Mouse (Mus musculus) CH12.LX (cell line): ENCODE measurements at regions not wholly inside any gene's neighbourhood (a gene's known extent, or its start where the extent isn't known, plus 50 kb on each side); places are given as distances from the start of the nearest gene placed in this dataset.

Experiments used
- DNase-seq: peaks from one replicate; pipeline ENCODE4 v3.0.0-alpha.2; 2013; ENCODE audit errors: extremely low read depth
- H3K27ac ChIP-seq: 2 replicates; pipeline ENCODE4 v1.5.1; 2012; ENCODE audit warnings: low read depth, mild to moderate bottlenecking, control low read depth, moderate library complexity; ENCODE audit not compliant: insufficient read depth
- H3K27me3 ChIP-seq: replicated peaks from 2 replicates; pipeline ENCODE3; 2012; ENCODE audit warnings: inconsistent platforms
- H3K36me3 ChIP-seq, 2 experiments: replicated peaks in 1 of 2; 2 replicates each; pipeline versions ENCODE3 to v1.6.1; 2012; ENCODE audit warnings: inconsistent platforms in 1 of 2, low read length in 1 of 2, mild to moderate bottlenecking in 1 of 2, mixed read lengths in 1 of 2, moderate library complexity in 1 of 2; ENCODE audit not compliant: control insufficient read depth in 1 of 2, insufficient read depth in 1 of 2
- H3K4me1 ChIP-seq, 2 experiments: 2 replicates each; pipeline ENCODE4 v1.6.1; 2012; ENCODE audit warnings: inconsistent platforms in 1 of 2, moderate library complexity in 1 of 2; ENCODE audit not compliant: insufficient read depth in 2 of 2, control insufficient read depth in 1 of 2
- H3K4me2 ChIP-seq: 2 replicates; pipeline ENCODE4 v1.6.1; 2012; ENCODE audit warnings: low read depth, mild to moderate bottlenecking, control low read depth; ENCODE audit not compliant: poor library complexity, insufficient read depth, severe bottlenecking
- H3K4me3 ChIP-seq, 3 experiments: fragments of 150-350 bp in 1 of 3; sonication (generic) in 1 of 3; replicated peaks in 1 of 3; 2 replicates each; pipeline versions ENCODE3 to v1.5.1; 2011 to 2012; ENCODE audit warnings: low read depth in 2 of 3, low read length in 2 of 3, mild to moderate bottlenecking in 2 of 3, moderate library complexity in 2 of 3, control low read depth in 1 of 3, improper control_type of control experiment in 1 of 3, inconsistent platforms in 1 of 3, mixed read lengths in 1 of 3; ENCODE audit not compliant: poor library complexity in 1 of 3
- H3K79me2 ChIP-seq: replicated peaks from 2 replicates; pipeline ENCODE4 v1.6.1; 2012; ENCODE audit warnings: mild to moderate bottlenecking, moderate library complexity; ENCODE audit not compliant: control insufficient read depth, poor library complexity, insufficient read depth, severe bottlenecking; ENCODE audit errors: extremely low read depth
- H3K9ac ChIP-seq: 2 replicates; pipeline ENCODE4 v1.6.1; 2012; ENCODE audit warnings: low read depth, mild to moderate bottlenecking, control low read depth, moderate library complexity; ENCODE audit not compliant: insufficient read depth
- H3K9me3 ChIP-seq: replicated peaks from 2 replicates; pipeline ENCODE3; 2012; ENCODE audit warnings: low read length, inconsistent platforms, mixed read lengths
- BHLHE40 ChIP-seq: IDR thresholded peaks from 2 replicates; pipeline ENCODE4 v1.6.1; 2011; ENCODE audit warnings: mild to moderate bottlenecking, low read depth, low read length, improper control_type of control experiment
- CHD1 ChIP-seq: IDR thresholded peaks from 2 replicates; pipeline ENCODE4 v1.6.1; 2012; ENCODE audit warnings: low read depth, low read length, improper control_type of control experiment, inconsistent platforms
- CHD2 ChIP-seq: IDR thresholded peaks from 2 replicates; pipeline ENCODE4 v1.6.1; 2011; ENCODE audit warnings: low read length, improper control_type of control experiment
- ELF1 ChIP-seq: IDR thresholded peaks from 2 replicates; pipeline ENCODE4 v1.6.1; 2014; ENCODE audit warnings: low read depth, mild to moderate bottlenecking, inconsistent platforms, low read length, improper control_type of control experiment
- EP300 ChIP-seq: IDR thresholded peaks from 2 replicates; pipeline ENCODE4 v1.6.1; 2011; ENCODE audit warnings: low read length, improper control_type of control experiment
- ETS1 ChIP-seq: conservative IDR thresholded peaks from 2 replicates; pipeline ENCODE4 v1.6.1; 2012; ENCODE audit warnings: low read depth, mild to moderate bottlenecking, inconsistent platforms, low read length, improper control_type of control experiment, moderate library complexity
- HCFC1 ChIP-seq: IDR thresholded peaks from 2 replicates; pipeline ENCODE4 v1.6.1; 2012; ENCODE audit warnings: low read depth, mild to moderate bottlenecking, inconsistent platforms, low read length, improper control_type of control experiment
- IRF4 ChIP-seq: IDR thresholded peaks from 2 replicates; pipeline ENCODE4 v1.6.1; 2014; ENCODE audit warnings: low read depth, mild to moderate bottlenecking, inconsistent platforms, low read length, improper control_type of control experiment
- JUN ChIP-seq: IDR thresholded peaks from 2 replicates; pipeline ENCODE4 v1.6.1; 2011; ENCODE audit warnings: low read depth, mild to moderate bottlenecking, low read length, improper control_type of control experiment, moderate library complexity; ENCODE audit not compliant: insufficient read depth
- JUND ChIP-seq: conservative IDR thresholded peaks from 2 replicates; pipeline ENCODE4 v1.6.1; 2011; ENCODE audit warnings: low read depth, low read length, improper control_type of control experiment
- MAX ChIP-seq: IDR thresholded peaks from 2 replicates; pipeline ENCODE4 v1.6.1; 2011; ENCODE audit warnings: low read length, improper control_type of control experiment
- MEF2A ChIP-seq: IDR thresholded peaks from 2 replicates; pipeline ENCODE4 v1.6.1; 2014; ENCODE audit warnings: low read depth, mild to moderate bottlenecking, inconsistent platforms, low read length, improper control_type of control experiment, borderline replicate concordance
- MXI1 ChIP-seq: IDR thresholded peaks from 2 replicates; pipeline ENCODE4 v1.6.1; 2011; ENCODE audit warnings: mild to moderate bottlenecking, low read depth, low read length, improper control_type of control experiment
- NELFE ChIP-seq: IDR thresholded peaks from 2 replicates; pipeline ENCODE4 v1.6.1; 2011; ENCODE audit warnings: low read depth, low read length, improper control_type of control experiment
- POLR2A ChIP-seq: IDR thresholded peaks from 2 replicates; pipeline ENCODE4 v1.6.1; 2011; ENCODE audit warnings: low read depth, mild to moderate bottlenecking, improper control_type of control experiment, low read length
- POLR2AphosphoS2 ChIP-seq: IDR thresholded peaks from 2 replicates; pipeline ENCODE4 v1.6.1; 2011; ENCODE audit warnings: low read depth, low read length, improper control_type of control experiment
- RCOR1 ChIP-seq: conservative IDR thresholded peaks from 2 replicates; pipeline ENCODE4 v1.6.1; 2012; ENCODE audit warnings: low read depth, mild to moderate bottlenecking, inconsistent platforms, low read length, improper control_type of control experiment
- SMC3 ChIP-seq: IDR thresholded peaks from 2 replicates; pipeline ENCODE4 v1.6.1; 2011; ENCODE audit warnings: low read depth, low read length, improper control_type of control experiment
- TCF12 ChIP-seq: IDR thresholded peaks from 2 replicates; pipeline ENCODE4 v1.6.1; 2014; ENCODE audit warnings: low read depth, mild to moderate bottlenecking, inconsistent platforms, low read length, improper control_type of control experiment
- UBTF ChIP-seq: IDR thresholded peaks from 2 replicates; pipeline ENCODE4 v1.6.1; 2012; ENCODE audit warnings: low read depth, mild to moderate bottlenecking, inconsistent platforms, low read length, improper control_type of control experiment, moderate library complexity
- USF1 ChIP-seq: IDR thresholded peaks from 2 replicates; pipeline ENCODE4 v1.6.1; 2014; ENCODE audit warnings: low read depth, mild to moderate bottlenecking, inconsistent platforms, low read length, improper control_type of control experiment
- ZC3H11A ChIP-seq: IDR thresholded peaks from 2 replicates; pipeline ENCODE4 v1.6.1; 2012; ENCODE audit warnings: low read depth, mild to moderate bottlenecking, inconsistent platforms, low read length, improper control_type of control experiment
- ZMIZ1 ChIP-seq: IDR thresholded peaks from 2 replicates; pipeline ENCODE4 v1.6.1; 2012; ENCODE audit warnings: low read depth, mild to moderate bottlenecking, inconsistent platforms, low read length, improper control_type of control experiment
- dilution Hi-C: fragments of 300-500 bp; cut with MboI; formaldehyde crosslinking; loops from 2 replicates; pipeline ENCODE4 v1.14.3; 2020; ENCODE audit warnings: low sequenced_read_pairs; ENCODE audit not compliant: extremely low pct_unique_long_range_greater_than_20kb, extremely low pct_ligation_motif_present
- in situ Hi-C: fragments of 300-500 bp; cut with MboI; formaldehyde crosslinking; loops from 3 replicates; pipeline ENCODE4 v1.14.3; 2019; ENCODE audit warnings: low sequenced_read_pairs, low pct_ligation_motif_present, low pct_unique_long_range_greater_than_20kb, mixed read lengths

GRCm38 (mm10) chr16:63075814-63076213 lies 221.7 kb downstream of the Pros1 start:
- no peaks in the 10 kb centered on the region for H3K27me3 ChIP-seq
- in situ Hi-C loops (no loop called here), dilution Hi-C loops (no loop called here)
- DNase-seq, result no peak
- H3K4me3 ChIP-seq, result no peak overlapping the region
- peaks cover 2% of the 10 kb centered on the region for H3K9me3 ChIP-seq
- H3K27ac ChIP-seq, result no peak overlapping the region
- no peaks in the 10 kb centered on the region for H3K79me2 ChIP-seq
- H3K36me3 ChIP-seq, result no peaks in the 10 kb centered on the region
- H3K4me2 ChIP-seq, result no peak overlapping the region
- TF ChIP-seq NELFE (no peak), TCF12 (no peak), BHLHE40 (no peak), HCFC1 (no peak), ETS1 (no peak), POLR2A (no peak)
- no peak overlapping the region for H3K9ac ChIP-seq
- no peaks in the 10 kb centered on the region for H3K4me1 ChIP-seq

GRCm38 (mm10) chr16:63081383-63081782 lies 227.3 kb downstream of the Pros1 start:
- DNase-seq, result no peak
- Histone ChIP-seq H3K36me3 (no peaks in the 10 kb centered on the region), H3K27me3 (no peaks in the 10 kb centered on the region), H3K79me2 (no peaks in the 10 kb centered on the region), H3K4me2 (no peak overlapping the region), H3K4me1 (no peaks in the 10 kb centered on the region), H3K4me3 (no peak overlapping the region), H3K27ac (no peak overlapping the region), H3K9me3 (peaks cover 2% of the 10 kb centered on the region), H3K9ac (no peak overlapping the region)
- dilution Hi-C loops (no loop called here), in situ Hi-C loops (no loop called here)
- TF ChIP-seq JUN (no peak), POLR2A (no peak), POLR2AphosphoS2 (no peak), RCOR1 (no peak), SMC3 (no peak), ZMIZ1 (no peak), IRF4 (no peak), UBTF (no peak), CHD2 (no peak), MAX (no peak), MXI1 (no peak)

GRCm38 (mm10) chr16:63083256-63083655 lies 229.1 kb downstream of the Pros1 start:
- Histone ChIP-seq H3K4me3 (no peak overlapping the region), H3K27ac (no peak overlapping the region), H3K4me2 (no peak overlapping the region), H3K27me3 (no peaks in the 10 kb centered on the region), H3K9ac (no peak overlapping the region), H3K4me1 (no peaks in the 10 kb centered on the region), H3K36me3 (no peaks in the 10 kb centered on the region), H3K9me3 (peaks cover under 1% of the 10 kb centered on the region), H3K79me2 (no peaks in the 10 kb centered on the region)
- DNase-seq, result no peak
- in situ Hi-C loops (no loop called here), dilution Hi-C loops (no loop called here)
- TF ChIP-seq MEF2A, result no peak
- TF ChIP-seq USF1, result no peak
- no peak for TF ChIP-seq EP300
- no peak for TF ChIP-seq HCFC1
- no peak for TF ChIP-seq JUND
- TF ChIP-seq MXI1, result no peak
- TF ChIP-seq MAX, result no peak
- no peak for TF ChIP-seq TCF12
- no peak for TF ChIP-seq ZC3H11A
- no peak for TF ChIP-seq CHD1
- TF ChIP-seq ELF1, result no peak
- TF ChIP-seq CHD2, result no peak
